Mouse (Mus musculus) cerebral cortex, adult 2 months (tissue): Measurements from ENCODE around the gene Tmprss11d.

Experiments
- WGBS: fragments of 180-500 bp; shearing (Covaris S2); methylation state at CpG from one replicate; pipeline ENCODE4 v1.1.7; 2018; 5-methylcytosine and 5-hydroxymethylcytosine counted together

The Tmprss11d gene

GRCm38 (mm10) chr5:86373320-86373719 lies at the start of gene Tmprss11d:
TSS of gene Tmprss11d (minus strand) at chr5:86373420.
- WGBS = 62% methylated on average over 3 of the region's 3 CpGs

GRCm38 (mm10) chr5:86421323-86422028 lies 48.3 kb upstream of the Tmprss11d start:
- WGBS = 62% methylated on average over 3 of the region's 3 CpGs

- 23% methylated on average over 4 of the region's 4 CpGs for WGBS
Measured at GRCm38 (mm10) chr5:86419494-86419893, 46.3 kb upstream of the Tmprss11d start.

GRCm38 (mm10) chr5:86414280-86414679 lies 41.1 kb upstream of the Tmprss11d start:
- WGBS = 79% methylated on average over 7 of the region's 7 CpGs

GRCm38 (mm10) chr5:86410815-86411214 lies 37.6 kb upstream of the Tmprss11d start:
- WGBS = 31% methylated on average over 3 of the region's 3 CpGs

- 95% methylated on average over 2 of the region's 2 CpGs for WGBS
Measured at GRCm38 (mm10) chr5:86407941-86408340, 34.7 kb upstream of the Tmprss11d start.

GRCm38 (mm10) chr5:86407191-86407590 lies 34.0 kb upstream of the Tmprss11d start:
- WGBS = 90% methylated on average over 3 of the region's 3 CpGs

GRCm38 (mm10) chr5:86359412-86359985 lies 13.7 kb downstream of the Tmprss11d start:
- 48% methylated on average over 4 of the region's 4 CpGs for WGBS

- 14% methylated on average over 7 of the region's 7 CpGs for WGBS
Measured at GRCm38 (mm10) chr5:86352966-86353365, 20.3 kb downstream of the Tmprss11d start.

GRCm38 (mm10) chr5:86318018-86318956 lies 54.9 kb downstream of the Tmprss11d start:
- WGBS = 64% methylated on average over 30 of the region's 30 CpGs

GRCm38 (mm10) chr5:86306116-86306515 lies 67.1 kb downstream of the Tmprss11d start:
- WGBS = 56% methylated on average over 5 of the region's 5 CpGs

GRCm38 (mm10) chr5:86303877-86304276 lies 69.3 kb downstream of the Tmprss11d start:
- WGBS = 73% methylated on average over 8 of the region's 8 CpGs

GRCm38 (mm10) chr5:86289208-86289607 lies 84.0 kb downstream of the Tmprss11d start, which contains the start of gene Tmprss11c:
TSS of gene Tmprss11c (minus strand) at chr5:86289308.
- WGBS = 88% methylated on average over 4 of the region's 4 CpGs
